ENCODE assay signal across 27 mouse cellular contexts in genomic region chrX:119269126-119269525, GRCm38 (mm10).
DNase-seq lines count a peak whose midpoint lies in the region; ATAC-seq and TF ChIP-seq lines count a peak whose summit lies in the region.
"Had no signal": no experiment of that assay in that cellular context is flagged by ENCODE, and none has a peak within 500 bp of the region (broad histone marks: within the 10 kb centered on the region; RNA-seq: fewer than 3 reads in every experiment).

No protein-coding gene starts in this region.

- H3K27ac ChIP-seq in intestine, embryonic 15.5 days: no peak overlapping the region
- no peak overlapping the region for H3K27ac ChIP-seq in intestine, postnatal 0 days (ENCODE audit: low read depth, low read length)
- H3K27ac ChIP-seq in stomach, embryonic 14.5 days (ENCODE audit: low read length): no peak overlapping the region
- no peak overlapping the region for H3K27ac ChIP-seq in stomach, embryonic 16.5 days (ENCODE audit: low read length)
- no peak overlapping the region for H3K27ac ChIP-seq in liver, embryonic 12.5 days
- H3K27ac ChIP-seq: embryonic facial prominence, embryonic 13.5 days; embryonic facial prominence, embryonic 15.5 days; forebrain, embryonic 10.5 days; forebrain, embryonic 12.5 days; forebrain, embryonic 15.5 days had no signal

- H3K4me1 ChIP-seq in intestine, embryonic 15.5 days (replicated peaks): no peaks in the 10 kb centered on the region
- H3K4me1 ChIP-seq in intestine, postnatal 0 days (replicated peaks; ENCODE audit: control insufficient read depth, insufficient read depth, low read length): no peaks in the 10 kb centered on the region
- H3K4me1 ChIP-seq in stomach, embryonic 14.5 days (ENCODE audit: control insufficient read depth, insufficient read depth, low read length): no peaks in the 10 kb centered on the region
- no peaks in the 10 kb centered on the region for H3K4me1 ChIP-seq in stomach, embryonic 16.5 days (ENCODE audit: control insufficient read depth, insufficient read depth, low read length)
- H3K4me1 ChIP-seq in liver, embryonic 12.5 days: no peaks in the 10 kb centered on the region
- H3K4me1 ChIP-seq: embryonic facial prominence, embryonic 13.5 days; embryonic facial prominence, embryonic 15.5 days; forebrain, embryonic 10.5 days; forebrain, embryonic 12.5 days; forebrain, embryonic 15.5 days had no signal

- no peaks in the 10 kb centered on the region for H3K27me3 ChIP-seq in intestine, embryonic 15.5 days (replicated peaks)
- H3K27me3 ChIP-seq in intestine, postnatal 0 days (replicated peaks; ENCODE audit: control insufficient read depth, insufficient read depth, low read length): no peaks in the 10 kb centered on the region
- no peaks in the 10 kb centered on the region for H3K27me3 ChIP-seq in stomach, embryonic 14.5 days (ENCODE audit: control insufficient read depth, insufficient read depth, low read length)
- H3K27me3 ChIP-seq in stomach, embryonic 16.5 days (ENCODE audit: control insufficient read depth, insufficient read depth, low read length): no peaks in the 10 kb centered on the region
- H3K27me3 ChIP-seq in liver, embryonic 12.5 days (replicated peaks): no peaks in the 10 kb centered on the region
- H3K27me3 ChIP-seq: CH12.LX; embryonic facial prominence, embryonic 13.5 days; embryonic facial prominence, embryonic 15.5 days; forebrain, embryonic 12.5 days; forebrain, embryonic 15.5 days had no signal

- H3K9me3 ChIP-seq in intestine, embryonic 15.5 days: no peaks in the 10 kb centered on the region
- H3K9me3 ChIP-seq in intestine, postnatal 0 days (ENCODE audit: control insufficient read depth): no peaks in the 10 kb centered on the region
- no peaks in the 10 kb centered on the region for H3K9me3 ChIP-seq in stomach, embryonic 14.5 days (ENCODE audit: control insufficient read depth, low read depth, low read length)
- no peaks in the 10 kb centered on the region for H3K9me3 ChIP-seq in stomach, embryonic 16.5 days (replicated peaks; ENCODE audit: control insufficient read depth, low read length)
- no peaks in the 10 kb centered on the region for H3K9me3 ChIP-seq in liver, embryonic 12.5 days (replicated peaks)
- H3K9me3 ChIP-seq: embryonic facial prominence, embryonic 13.5 days; embryonic facial prominence, embryonic 15.5 days; forebrain, embryonic 10.5 days; forebrain, embryonic 12.5 days; forebrain, embryonic 15.5 days; G1E had no signal

- peak; percentile 66; the same call in 1 of the 2 replicates for ATAC-seq in intestine, embryonic 15.5 days
- ATAC-seq in intestine, postnatal 0 days: no peak
- ATAC-seq in stomach, embryonic 14.5 days (ENCODE audit: insufficient number of reproducible peaks, insufficient read depth, low FRiP score, low read depth): peak; percentile 78
- ATAC-seq in stomach, embryonic 16.5 days (ENCODE audit: insufficient read depth, low FRiP score): peak; percentile 87
- ATAC-seq in liver, embryonic 12.5 days: no peak
- ATAC-seq: CD4-positive, CD25-positive, alpha-beta regulatory T cell, adult 4 months; forebrain, embryonic 15.5 days had no signal

- no peak overlapping the region for H3K4me3 ChIP-seq in intestine, embryonic 15.5 days (replicated peaks)
- no peak overlapping the region for H3K4me3 ChIP-seq in intestine, postnatal 0 days (ENCODE audit: low read depth, low read length)
- no peak overlapping the region for H3K4me3 ChIP-seq in stomach, embryonic 14.5 days (ENCODE audit: low read depth, low read length)
- no peak overlapping the region for H3K4me3 ChIP-seq in stomach, embryonic 16.5 days (replicated peaks; ENCODE audit: low read length)
- H3K4me3 ChIP-seq in liver, embryonic 12.5 days: no peak overlapping the region
- H3K4me3 ChIP-seq: embryonic facial prominence, embryonic 13.5 days; embryonic facial prominence, embryonic 15.5 days; erythroblast, embryonic 14.5 days; forebrain, embryonic 10.5 days; forebrain, embryonic 12.5 days; forebrain, embryonic 15.5 days had no signal

- WGBS in intestine, embryonic 15.5 days: 48% methylated on average over 1 of the region's 1 CpGs
- 37% methylated on average over 1 of the region's 1 CpGs for WGBS in intestine, postnatal 0 days
- 68% methylated on average over 1 of the region's 1 CpGs for WGBS in stomach, embryonic 14.5 days
- 74% methylated on average over 1 of the region's 1 CpGs for WGBS in stomach, embryonic 16.5 days
- whole genome bisulfite sequencing in liver, embryonic 12.5 days (ENCODE audit: insufficient replicate concordance): 50% methylated on average over 1 of the region's 1 CpGs

- H3K9ac ChIP-seq in intestine, embryonic 15.5 days: no peak overlapping the region
- H3K9ac ChIP-seq in intestine, postnatal 0 days (ENCODE audit: low read depth, low read length): no peak overlapping the region
- H3K9ac ChIP-seq in stomach, embryonic 14.5 days (replicated peaks; ENCODE audit: low read depth, low read length): no peak overlapping the region
- no peak overlapping the region for H3K9ac ChIP-seq in stomach, embryonic 16.5 days (ENCODE audit: low read length)
- no peak overlapping the region for H3K9ac ChIP-seq in liver, embryonic 12.5 days
- H3K9ac ChIP-seq: embryonic facial prominence, embryonic 13.5 days; embryonic facial prominence, embryonic 15.5 days; forebrain, embryonic 12.5 days; forebrain, embryonic 15.5 days had no signal

- DNase-seq in frontal cortex, postnatal 25 days (ENCODE audit: low spot score in 2 of 2): no peak
- DNase-seq in layer of hippocampus, adult 9-11 months: no peak
- DNase-seq: adrenal gland, adult 2 months; adrenal gland, postnatal 10 days; adrenal gland, postnatal 25 days; B cell, adult 2 months; cerebellum, adult 11 months; cerebellum, adult 18-20 months; cerebellum, adult 8-10 months; cerebellum, adult 9-11 months; cerebellum, postnatal 14 days; cerebellum, postnatal 36 days; embryo, embryonic 11 days had no signal

- H3K36me3 ChIP-seq in intestine, embryonic 15.5 days: no peaks in the 10 kb centered on the region
- no peaks in the 10 kb centered on the region for H3K36me3 ChIP-seq in intestine, postnatal 0 days (ENCODE audit: control insufficient read depth, insufficient read depth)
- H3K36me3 ChIP-seq in stomach, embryonic 14.5 days (ENCODE audit: control insufficient read depth, insufficient read depth, low read length): no peaks in the 10 kb centered on the region
- H3K36me3 ChIP-seq in stomach, embryonic 16.5 days (ENCODE audit: control insufficient read depth, insufficient read depth, low read length): no peaks in the 10 kb centered on the region
- H3K36me3 ChIP-seq in liver, embryonic 12.5 days: no peaks in the 10 kb centered on the region
- H3K36me3 ChIP-seq: embryonic facial prominence, embryonic 13.5 days; embryonic facial prominence, embryonic 15.5 days; forebrain, embryonic 10.5 days; forebrain, embryonic 12.5 days; forebrain, embryonic 15.5 days; G1E had no signal

- H3K4me2 ChIP-seq in intestine, embryonic 15.5 days (replicated peaks): no peak overlapping the region
- no peak overlapping the region for H3K4me2 ChIP-seq in intestine, postnatal 0 days (replicated peaks; ENCODE audit: low read depth)
- H3K4me2 ChIP-seq in stomach, embryonic 14.5 days (replicated peaks; ENCODE audit: low read depth, low read length): no peak overlapping the region
- no peak overlapping the region for H3K4me2 ChIP-seq in stomach, embryonic 16.5 days (ENCODE audit: low read depth, low read length)
- H3K4me2 ChIP-seq in liver, embryonic 12.5 days: no peak overlapping the region
- H3K4me2 ChIP-seq: embryonic facial prominence, embryonic 13.5 days; embryonic facial prominence, embryonic 15.5 days; forebrain, embryonic 12.5 days; forebrain, embryonic 15.5 days had no signal

- TF ChIP-seq CTCF in intestine, postnatal 0 days (IDR thresholded peaks at IDR 0.05; ENCODE audit: low read depth): no peak

Comparison
In these comparisons a context has a peak if more than half of its experiments do, and no peak if none do; other contexts are left out.
1. ATAC-seq: peak in intestine, embryonic 15.5 days (single experiment), stomach, embryonic 14.5 days (single experiment) and stomach, embryonic 16.5 days (single experiment); none in intestine, postnatal 0 days (single experiment) and liver, embryonic 12.5 days (single experiment).